Mouse (Mus musculus) cerebellum, adult (tissue): ENCODE data around the gene Anks1b.

ENCODE experiments used
- ATAC-seq: cut with Nextera tagmentation; 2 replicates; pipeline ENCODE4 v1.9.2; 2017; ENCODE audit warnings: mild to moderate bottlenecking, moderate library complexity, mixed read lengths; ENCODE audit not compliant: insufficient number of reproducible peaks, low FRiP score, low TSS enrichment

Gene Anks1b

GRCm38 (mm10) chr10:90512801-90513200 is 639.5 kb downstream of the Anks1b start:
- no peak for ATAC-seq

GRCm38 (mm10) chr10:90531813-90532212 is 658.5 kb downstream of the Anks1b start:
- ATAC-seq = no peak

GRCm38 (mm10) chr10:90535370-90535769 is 662.1 kb downstream of the Anks1b start:
- no peak for ATAC-seq

- ATAC-seq = no peak
Observed at GRCm38 (mm10) chr10:90546635-90547034, 673.3 kb downstream of the Anks1b start.

GRCm38 (mm10) chr10:90562906-90563305 is 689.6 kb downstream of the Anks1b start:
- ATAC-seq = no peak

- peak; percentile 72 for ATAC-seq
Observed at GRCm38 (mm10) chr10:90576191-90577098, 703.1 kb downstream of the Anks1b start.

- ATAC-seq = no peak
Observed at GRCm38 (mm10) chr10:90577099-90577461, 703.8 kb downstream of the Anks1b start.

GRCm38 (mm10) chr10:90577777-90578176 is 704.5 kb downstream of the Anks1b start:
- ATAC-seq = no peak

GRCm38 (mm10) chr10:90579970-90580369 is 706.7 kb downstream of the Anks1b start:
- ATAC-seq = no peak

GRCm38 (mm10) chr10:90584052-90584451 is 710.7 kb downstream of the Anks1b start:
- no peak for ATAC-seq

GRCm38 (mm10) chr10:90596142-90596541 is 722.8 kb downstream of the Anks1b start:
- no peak for ATAC-seq

GRCm38 (mm10) chr10:90596576-90596975 is 723.3 kb downstream of the Anks1b start:
- peak; percentile 45; the same call in 1 of the 2 replicates for ATAC-seq

GRCm38 (mm10) chr10:90599149-90599548 is 725.8 kb downstream of the Anks1b start:
- ATAC-seq = no peak; the same call in 1 of the 2 replicates

- peak; percentile 88 for ATAC-seq
Observed at GRCm38 (mm10) chr10:90599726-90600531, 726.6 kb downstream of the Anks1b start.

- ATAC-seq = no peak
Observed at GRCm38 (mm10) chr10:90607586-90607985, 734.3 kb downstream of the Anks1b start.

- ATAC-seq = no peak
Observed at GRCm38 (mm10) chr10:90609437-90609836, 736.1 kb downstream of the Anks1b start.

GRCm38 (mm10) chr10:90613051-90613450 is 739.7 kb downstream of the Anks1b start:
- ATAC-seq = no peak

- ATAC-seq = no peak
Observed at GRCm38 (mm10) chr10:90615196-90615595, 741.9 kb downstream of the Anks1b start.

- no peak for ATAC-seq
Observed at GRCm38 (mm10) chr10:90616622-90617021, 743.3 kb downstream of the Anks1b start.

GRCm38 (mm10) chr10:90617664-90618296 is 744.5 kb downstream of the Anks1b start:
- ATAC-seq = no peak

- ATAC-seq = 0 out of 2 replicates have a peak, but pooled peaks have one; percentile 45
Observed at GRCm38 (mm10) chr10:90627532-90627931, 754.2 kb downstream of the Anks1b start.
